Mouse (Mus musculus): ENCODE data around the gene Trim25.

DNA sequence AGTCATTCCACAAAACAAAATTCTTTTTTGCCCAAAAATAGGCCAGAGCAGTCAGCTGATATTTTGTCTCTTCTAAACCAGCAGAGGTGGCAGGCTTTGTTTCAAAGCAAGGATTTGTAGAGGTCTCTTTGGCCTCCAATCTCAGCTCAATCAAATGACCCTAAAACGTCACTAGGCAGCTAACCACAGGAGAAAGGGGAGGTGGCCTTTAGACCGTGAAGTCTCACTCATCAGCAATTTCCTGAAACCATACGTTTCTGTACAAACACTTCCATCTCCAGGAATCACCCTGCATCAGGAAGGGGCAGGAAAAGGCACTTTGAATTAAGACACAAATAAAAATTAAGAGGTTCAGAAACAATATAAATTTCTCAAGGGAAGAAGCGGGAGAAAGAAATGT is 44.4 kb upstream of the Trim25 start:
- TF ChIP-seq CTCF (IDR thresholded peaks at IDR 0.05; ENCODE audit: insufficient read depth, low read length): no peak
- TF ChIP-seq POLR2A (IDR thresholded peaks at IDR 0.05; ENCODE audit: borderline replicate concordance, extremely low read depth, low read depth, low read length): no peak
